Mouse (Mus musculus): ENCODE results near the gene 2610044O15Rik8. TPM values are rescaled to one million over a fixed set of nuclear protein-coding genes. Genes with fewer than 3 reads are reported as not detected.

Gene 2610044O15Rik8
- 0.46 and 0.99 TPM in 2 replicates for polyA plus RNA-seq (2012; rRNA removed)

DNA sequence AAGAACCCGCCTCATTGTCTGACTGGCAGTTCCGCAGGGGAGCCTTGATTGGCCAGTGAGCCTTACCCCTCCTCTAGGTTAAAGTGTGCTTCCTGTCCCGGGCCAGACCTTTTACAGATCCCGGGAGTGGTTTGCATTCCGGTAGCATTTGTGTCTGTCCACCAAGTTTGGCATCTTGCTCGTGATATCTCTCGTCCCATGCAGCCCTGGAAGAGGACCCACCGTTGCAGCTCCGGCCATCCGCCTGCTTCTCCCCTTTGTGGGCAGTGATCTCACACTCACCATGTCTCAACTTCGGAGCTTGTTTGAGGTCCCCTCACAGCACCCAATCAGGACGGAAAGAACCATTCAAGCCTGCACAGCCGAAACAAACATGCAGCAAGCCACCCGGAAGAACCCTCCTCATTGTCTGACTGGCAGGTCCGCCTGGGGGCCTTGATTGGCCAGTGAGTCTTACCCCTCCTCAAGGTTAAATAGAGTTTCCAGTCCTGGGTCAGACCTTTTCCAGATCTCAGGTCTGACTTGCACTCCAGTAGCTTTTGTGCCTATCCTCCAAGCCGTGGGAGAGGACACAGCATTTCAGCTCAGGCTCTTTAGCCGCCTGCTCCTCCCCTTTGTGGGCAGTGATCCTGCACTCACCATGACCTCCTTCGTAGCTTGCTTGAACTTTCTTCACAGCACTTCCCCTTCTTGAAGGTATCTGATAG is at the start of gene 2610044O15Rik8:
TSS of gene 2610044O15Rik8 (minus strand) at position 380 of the 707 bp plus-strand sequence.

Other genes starting within 250 kb of the 2610044O15Rik8 start
- not detected in 2 replicates for gene Ccdc7a, start 168.9 kb downstream of the 2610044O15Rik8 start, polyA plus RNA-seq (2012; rRNA removed)
- not detected in 2 replicates for gene Ccdc7b, start 167.3 kb downstream of the 2610044O15Rik8 start, polyA plus RNA-seq (2012; rRNA removed)
- not detected in 2 replicates for gene Gm10999, start 102.7 kb downstream of the 2610044O15Rik8 start, polyA plus RNA-seq (2012; rRNA removed)

All from ovary, adult 2 months (tissue).